Comparison of ENCODE assay signal across 24 mouse cellular contexts in the genomic region with DNA sequence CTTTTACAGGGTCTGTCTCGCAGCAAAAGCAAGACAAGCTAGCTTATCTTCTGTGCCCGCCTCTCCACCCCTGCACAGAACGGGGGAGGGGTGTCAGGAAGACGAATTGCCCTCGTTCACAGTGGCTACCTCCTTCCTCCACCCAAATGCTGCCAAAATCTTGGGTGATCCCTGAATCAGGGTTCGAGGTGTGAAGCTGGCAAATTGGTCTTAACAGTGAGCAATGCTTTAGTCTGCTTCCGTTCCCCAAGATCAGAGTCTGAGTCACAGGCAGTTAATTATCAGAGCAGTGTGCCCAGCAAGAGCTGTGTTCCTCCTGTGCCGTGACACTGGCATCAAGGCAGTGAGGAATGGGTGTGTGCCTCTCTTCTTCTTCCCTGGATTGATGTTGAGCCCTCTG. TPM values are rescaled to one million over a fixed set of nuclear protein-coding genes. Genes with fewer than 3 reads are reported as not detected.
DNase-seq lines count a peak whose midpoint lies in the region; ATAC-seq lines count a peak whose summit lies in the region.
"Had no signal": no experiment of that assay in that cellular context is flagged by ENCODE, and none has a peak within 500 bp of the region (broad histone marks: within the 10 kb centered on the region; RNA-seq: fewer than 3 reads in every experiment).

No protein-coding gene starts in this region.

- no peaks in the 10 kb centered on the region for H3K36me3 ChIP-seq in heart, embryonic 16.5 days (ENCODE audit: control insufficient read depth, insufficient read depth)
- H3K36me3 ChIP-seq: embryonic facial prominence, embryonic 15.5 days; forebrain, embryonic 10.5 days; forebrain, embryonic 15.5 days; hindbrain, embryonic 10.5 days; intestine, embryonic 15.5 days had no signal

- no peaks in the 10 kb centered on the region for H3K9me3 ChIP-seq in heart, embryonic 16.5 days (replicated peaks; ENCODE audit: control insufficient read depth, low read length)
- H3K9me3 ChIP-seq: embryonic facial prominence, embryonic 15.5 days; forebrain, embryonic 10.5 days; forebrain, embryonic 15.5 days; hindbrain, embryonic 10.5 days; intestine, embryonic 15.5 days had no signal

- intact Hi-C loops in heart, postnatal 10 days (cut with DNase I), result no loop called here

- H3K27ac ChIP-seq in heart, embryonic 16.5 days (ENCODE audit: low read length), result no peak overlapping the region
- H3K27ac ChIP-seq: embryonic facial prominence, embryonic 15.5 days; forebrain, embryonic 10.5 days; forebrain, embryonic 15.5 days; heart, adult 2 months; hindbrain, embryonic 10.5 days; hindbrain, embryonic 14.5 days; intestine, embryonic 15.5 days had no signal

- WGBS in heart, embryonic 16.5 days, result 14% methylated on average over 8 of the region's 8 CpGs

- H3K27me3 ChIP-seq in heart, embryonic 16.5 days (ENCODE audit: control insufficient read depth, insufficient read depth, low read length), result no peaks in the 10 kb centered on the region
- H3K27me3 ChIP-seq: embryonic facial prominence, embryonic 15.5 days; forebrain, embryonic 15.5 days; intestine, embryonic 15.5 days had no signal

- DNase-seq in adrenal gland, adult (ENCODE audit: inconsistent age in 2 of 2, low spot score in 1 of 2), result peak; percentile 25 to 71
- no peak for DNase-seq in adrenal gland, adult 18-20 months (ENCODE audit: low spot score in 2 of 2)
- DNase-seq in heart, postnatal 10 days, result no peak
- DNase-seq in adrenal gland, postnatal 25 days, result peak; percentile 19
- DNase-seq in gastrocnemius, adult 8-10 months (ENCODE audit: low spot score in 2 of 2), result no peak
- DNase-seq: B cell, adult 2 months; cerebellum, adult 18-20 months; cerebellum, adult 9-11 months; cerebellum, postnatal 36 days; gastrocnemius, postnatal 10 days; heart, adult 2 months; heart, postnatal 14 days; kidney, adult 18-20 months had no signal

- H3K4me1 ChIP-seq in heart, embryonic 16.5 days (ENCODE audit: control insufficient read depth, insufficient read depth, low read length), result 0 out of 2 replicates have a peak, but pooled peaks cover 3% of the 10 kb centered on the region
- H3K4me1 ChIP-seq: embryonic facial prominence, embryonic 15.5 days; forebrain, embryonic 15.5 days; intestine, embryonic 15.5 days had no signal

- no peak overlapping the region for H3K4me3 ChIP-seq in heart, embryonic 16.5 days (ENCODE audit: low read length)
- H3K4me3 ChIP-seq: embryonic facial prominence, embryonic 15.5 days; erythroblast, embryonic 14.5 days; forebrain, embryonic 10.5 days; forebrain, embryonic 15.5 days; heart, adult 2 months; hindbrain, embryonic 10.5 days; intestine, embryonic 15.5 days had no signal

- no peak for ATAC-seq in heart, embryonic 16.5 days (replicated peaks; ENCODE audit: extremely low read depth, insufficient read depth, low FRiP score)
- ATAC-seq in megakaryocyte progenitor cell, adult 5-6 weeks (replicated peaks; ENCODE audit: poor library complexity), result no peak
- ATAC-seq: CD4-positive, CD25-positive, alpha-beta regulatory T cell, adult 4 months; forebrain, embryonic 15.5 days; intestine, embryonic 15.5 days had no signal

- H3K4me2 ChIP-seq in heart, embryonic 16.5 days (ENCODE audit: low read depth, low read length), result peak overlapping the region; percentile 8; the same call in 1 of the 2 replicates
- H3K4me2 ChIP-seq: embryonic facial prominence, embryonic 15.5 days; forebrain, embryonic 15.5 days; heart, embryonic 11.5 days; hindbrain, embryonic 14.5 days; intestine, embryonic 15.5 days had no signal

- no peak overlapping the region for H3K9ac ChIP-seq in heart, embryonic 16.5 days (ENCODE audit: low read length)
- H3K9ac ChIP-seq: embryonic facial prominence, embryonic 15.5 days; forebrain, embryonic 15.5 days; hindbrain, embryonic 14.5 days; intestine, embryonic 15.5 days had no signal

RNA-seq across cellular contexts. Expression of gene Selenok, which starts 58.4 kb away (rescaled TPM):
- 100 to 1,000 TPM; 124 to 129 TPM for total RNA-seq in adrenal gland, adult 18-20 months (2021)
- polyA plus RNA-seq in heart, embryonic 16.5 days (2015; fragmentation: Nextera tagmentation; extraction: Ambion mirVana), result 204 and 234 TPM in 2 replicates
- total RNA-seq in heart, postnatal 10 days (2021), result 10 to 100 TPM; 78.0 to 79.3 TPM
- total RNA-seq in adrenal gland, postnatal 25 days (2021), result 101 and 108 TPM in 2 replicates
- 80.1 and 88.6 TPM in 2 replicates for total RNA-seq in megakaryocyte progenitor cell, adult 5-6 weeks (2015)
- 217 and 228 TPM in 2 replicates for total RNA-seq in megakaryocyte progenitor cell, adult 5-6 weeks (2017)
- 100 to 1,000 TPM in 1 of 4 experiments, 10 to 100 TPM in 3; 80.9 to 112 (median 89.0) TPM for total RNA-seq in gastrocnemius, adult 8-10 months (2022)

Comparison
In these comparisons a context has a peak if more than half of its experiments do, and no peak if none do; other contexts are left out.
1. DNase-seq: peak in adrenal gland, adult (2 of 2) and adrenal gland, postnatal 25 days (single experiment); none in adrenal gland, adult 18-20 months (0 of 2), heart, postnatal 10 days (0 of 2) and gastrocnemius, adult 8-10 months (0 of 2).